Mouse (Mus musculus) spleen, adult 2 months (tissue): ENCODE results near the gene Mog.

Source experiments
- CTCF ChIP-seq: fragments of 200-500 bp; IDR thresholded peaks from 2 replicates; pipeline ENCODE4 v1.5.1; 2011; ENCODE audit warnings: mild to moderate bottlenecking, inconsistent platforms; ENCODE audit not compliant: insufficient read depth, insufficient read length, insufficient replicate concordance; ENCODE audit errors: extremely low read depth
- POLR2A ChIP-seq: fragments of 200-500 bp; IDR thresholded peaks from 2 replicates; pipeline ENCODE4 v1.6.1; 2011; ENCODE audit warnings: low read depth, low read length, inconsistent platforms

GRCm38 (mm10) chr17:37070121-37070520, 46.9 kb upstream of the Mog start:
- TF ChIP-seq CTCF (no peak), POLR2A (no peak)
